Mouse (Mus musculus): ENCODE measurements around the gene Selenom. TPM values are rescaled to one million over a fixed set of nuclear protein-coding genes. Genes with fewer than 3 reads are reported as not detected.

Selenom gene
- 176 and 225 TPM in 2 replicates for polyA plus RNA-seq (2015; fragmentation: Nextera tagmentation; extraction: Ambion mirVana)

DNA sequence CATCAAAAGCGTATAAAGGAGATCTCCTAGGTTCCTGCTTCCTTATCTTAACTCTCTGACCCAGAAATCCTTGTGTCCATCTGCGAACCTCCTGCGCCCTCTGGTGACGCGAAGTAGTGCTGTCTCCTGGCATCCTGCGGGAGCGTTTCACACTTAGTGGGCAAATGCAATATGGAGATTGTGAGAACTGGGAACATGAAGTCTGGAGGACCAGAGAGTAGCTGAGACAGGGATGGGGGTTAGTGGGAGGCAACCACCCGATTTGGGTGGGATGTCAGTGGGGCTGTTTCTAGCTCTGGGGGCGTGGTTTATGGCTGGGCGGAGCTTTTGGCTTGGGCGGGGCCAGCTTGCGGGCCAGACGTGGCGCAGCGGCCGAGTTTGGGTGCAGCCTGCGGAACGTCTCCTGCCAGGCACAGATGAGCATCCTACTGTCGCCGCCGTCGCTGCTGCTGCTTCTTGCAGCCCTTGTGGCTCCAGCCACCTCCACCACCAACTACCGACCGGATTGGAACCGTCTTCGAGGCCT is at the start of gene Selenom:
Gene Selenom (plus strand): TSS at position 156 of the 526 bp plus-strand sequence.
- H3K9ac ChIP-seq (ENCODE audit: low read depth, low read length): peak within 1 kb of the TSS; percentile 70
- H3K9me3 ChIP-seq (ENCODE audit: control insufficient read depth, low read length): no peaks in the 10 kb centered on the region
- peak; percentile 88 for ATAC-seq
- WGBS: under 1% methylated on average over 23 of the region's 26 CpGs
- no peaks in the 10 kb centered on the region for H3K36me3 ChIP-seq (ENCODE audit: control insufficient read depth, insufficient read depth, low read length)
- no peaks in the 10 kb centered on the region; the same call in 1 of the 2 replicates for H3K27me3 ChIP-seq (replicated peaks; ENCODE audit: control insufficient read depth, insufficient read depth, low read length)
- H3K4me2 ChIP-seq (ENCODE audit: low read length): peak within 1 kb of the TSS; percentile 69
- peaks cover 20% of the 10 kb centered on the region for H3K4me1 ChIP-seq (ENCODE audit: control insufficient read depth, insufficient read depth, low read depth, low read length)
- peak within 1 kb of the TSS; percentile 56 for H3K4me3 ChIP-seq (ENCODE audit: low read length)
- H3K27ac ChIP-seq (ENCODE audit: low read depth, low read length): peak within 1 kb of the TSS; percentile 72; the same call in 1 of the 2 replicates

DNA sequence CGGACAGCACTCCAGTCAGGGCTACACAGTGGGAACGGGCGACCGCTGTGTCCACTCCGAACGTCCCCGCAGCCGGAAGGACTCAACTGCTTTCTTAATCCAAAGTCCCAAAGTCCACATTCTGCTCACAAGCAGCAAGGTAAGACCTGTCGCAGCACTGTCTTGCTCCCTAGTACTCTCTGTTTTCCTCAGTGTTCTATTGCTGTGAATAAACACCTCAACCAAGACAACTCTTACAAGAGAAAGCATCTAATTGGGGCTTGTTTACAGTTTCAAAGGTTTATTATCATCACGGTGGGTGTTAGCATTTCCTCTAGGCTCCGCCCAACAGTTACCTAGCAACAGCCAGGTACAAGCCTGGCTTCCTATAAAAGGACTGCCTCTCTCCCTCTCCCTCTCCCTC is 43.0 kb upstream of the Selenom start:
- Histone ChIP-seq H3K27me3 (replicated peaks; ENCODE audit: control insufficient read depth, insufficient read depth, low read length) (no peaks in the 10 kb centered on the region), H3K9ac (ENCODE audit: low read depth, low read length) (no peak overlapping the region), H3K36me3 (ENCODE audit: control insufficient read depth, insufficient read depth, low read length) (no peaks in the 10 kb centered on the region), H3K4me1 (ENCODE audit: control insufficient read depth, insufficient read depth, low read depth, low read length) (no peaks in the 10 kb centered on the region), H3K9me3 (ENCODE audit: control insufficient read depth, low read length) (no peaks in the 10 kb centered on the region), H3K27ac (ENCODE audit: low read depth, low read length) (no peak overlapping the region), H3K4me3 (ENCODE audit: low read length) (no peak overlapping the region), H3K4me2 (ENCODE audit: low read length) (no peak overlapping the region)
- 25% methylated on average over 11 of the region's 11 CpGs for WGBS
- no peak for ATAC-seq

- Histone ChIP-seq H3K9ac (ENCODE audit: low read depth, low read length) (no peak overlapping the region), H3K4me1 (ENCODE audit: control insufficient read depth, insufficient read depth, low read depth, low read length) (no peaks in the 10 kb centered on the region), H3K4me3 (ENCODE audit: low read length) (no peak overlapping the region), H3K4me2 (ENCODE audit: low read length) (no peak overlapping the region), H3K27me3 (replicated peaks; ENCODE audit: control insufficient read depth, insufficient read depth, low read length) (no peaks in the 10 kb centered on the region), H3K27ac (ENCODE audit: low read depth, low read length) (no peak overlapping the region), H3K36me3 (ENCODE audit: control insufficient read depth, insufficient read depth, low read length) (no peaks in the 10 kb centered on the region), H3K9me3 (ENCODE audit: control insufficient read depth, low read length) (no peaks in the 10 kb centered on the region)
- ATAC-seq: peak; percentile 80
- WGBS: 29% methylated on average over 1 of the region's 1 CpGs
Observed at GRCm38 (mm10) chr11:3472484-3472883, 42.0 kb upstream of the Selenom start.

GRCm38 (mm10) chr11:3474480-3475115 is 39.9 kb upstream of the Selenom start:
- no peaks in the 10 kb centered on the region for H3K4me1 ChIP-seq (ENCODE audit: control insufficient read depth, insufficient read depth, low read depth, low read length)
- no peaks in the 10 kb centered on the region for H3K9me3 ChIP-seq (ENCODE audit: control insufficient read depth, low read length)
- 85% methylated on average over 7 of the region's 7 CpGs for WGBS
- H3K27ac ChIP-seq (ENCODE audit: low read depth, low read length): no peak overlapping the region
- H3K4me3 ChIP-seq (ENCODE audit: low read length): no peak overlapping the region
- no peak overlapping the region for H3K4me2 ChIP-seq (ENCODE audit: low read length)
- ATAC-seq: no peak
- H3K27me3 ChIP-seq (replicated peaks; ENCODE audit: control insufficient read depth, insufficient read depth, low read length): no peaks in the 10 kb centered on the region
- H3K9ac ChIP-seq (ENCODE audit: low read depth, low read length): no peak overlapping the region
- H3K36me3 ChIP-seq (ENCODE audit: control insufficient read depth, insufficient read depth, low read length): no peaks in the 10 kb centered on the region

GRCm38 (mm10) chr11:3475489-3475888 is 39.0 kb upstream of the Selenom start:
- no peak overlapping the region for H3K27ac ChIP-seq (ENCODE audit: low read depth, low read length)
- H3K9ac ChIP-seq (ENCODE audit: low read depth, low read length): no peak overlapping the region
- H3K4me2 ChIP-seq (ENCODE audit: low read length): no peak overlapping the region
- H3K27me3 ChIP-seq (replicated peaks; ENCODE audit: control insufficient read depth, insufficient read depth, low read length): no peaks in the 10 kb centered on the region
- ATAC-seq: no peak
- H3K36me3 ChIP-seq (ENCODE audit: control insufficient read depth, insufficient read depth, low read length): no peaks in the 10 kb centered on the region
- no peaks in the 10 kb centered on the region for H3K9me3 ChIP-seq (ENCODE audit: control insufficient read depth, low read length)
- no peaks in the 10 kb centered on the region for H3K4me1 ChIP-seq (ENCODE audit: control insufficient read depth, insufficient read depth, low read depth, low read length)
- no peak overlapping the region for H3K4me3 ChIP-seq (ENCODE audit: low read length)

- Histone ChIP-seq H3K27ac (ENCODE audit: low read depth, low read length) (peak overlapping the region; percentile 72), H3K27me3 (replicated peaks; ENCODE audit: control insufficient read depth, insufficient read depth, low read length) (no peaks in the 10 kb centered on the region), H3K4me2 (ENCODE audit: low read length) (no peak overlapping the region), H3K4me1 (ENCODE audit: control insufficient read depth, insufficient read depth, low read depth, low read length) (no peaks in the 10 kb centered on the region; the same call in 1 of the 2 replicates), H3K9ac (ENCODE audit: low read depth, low read length) (no peak overlapping the region), H3K36me3 (ENCODE audit: control insufficient read depth, insufficient read depth, low read length) (no peaks in the 10 kb centered on the region), H3K9me3 (ENCODE audit: control insufficient read depth, low read length) (no peaks in the 10 kb centered on the region), H3K4me3 (ENCODE audit: low read length) (no peak overlapping the region)
- ATAC-seq: peak; percentile 95
- whole genome bisulfite sequencing: 39% methylated on average over 11 of the region's 11 CpGs
Observed at GRCm38 (mm10) chr11:3483980-3484642, 30.4 kb upstream of the Selenom start.

DNA sequence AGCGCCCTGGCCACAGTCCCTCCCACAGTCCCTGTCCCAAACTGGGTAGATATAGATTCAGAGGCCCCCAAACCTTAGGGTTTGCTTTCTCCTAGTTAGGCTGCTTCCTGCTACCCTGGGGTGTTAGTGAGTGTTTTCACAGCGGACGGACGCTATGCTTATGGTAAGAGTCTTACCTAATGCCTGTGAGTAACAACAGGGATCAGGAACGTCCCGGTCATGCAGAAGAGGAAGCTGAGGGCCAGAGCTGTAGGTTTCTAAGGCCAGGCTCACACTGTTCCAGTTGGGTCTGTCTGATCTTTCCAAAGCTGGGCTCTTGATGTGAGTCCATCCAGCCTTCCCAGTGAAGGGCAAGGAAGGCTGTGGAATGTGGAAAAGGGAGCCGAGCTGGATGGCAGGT is 28.1 kb upstream of the Selenom start:
- Histone ChIP-seq H3K9me3 (ENCODE audit: control insufficient read depth, low read length) (no peaks in the 10 kb centered on the region), H3K4me1 (ENCODE audit: control insufficient read depth, insufficient read depth, low read depth, low read length) (no peaks in the 10 kb centered on the region; the same call in 1 of the 2 replicates), H3K27ac (ENCODE audit: low read depth, low read length) (no peak overlapping the region), H3K27me3 (replicated peaks; ENCODE audit: control insufficient read depth, insufficient read depth, low read length) (no peaks in the 10 kb centered on the region), H3K4me2 (ENCODE audit: low read length) (no peak overlapping the region), H3K9ac (ENCODE audit: low read depth, low read length) (no peak overlapping the region), H3K4me3 (ENCODE audit: low read length) (no peak overlapping the region), H3K36me3 (ENCODE audit: control insufficient read depth, insufficient read depth, low read length) (no peaks in the 10 kb centered on the region)
- 70% methylated on average over 7 of the region's 7 CpGs for WGBS
- no peak for ATAC-seq

GRCm38 (mm10) chr11:3487952-3488570 is 26.4 kb upstream of the Selenom start, which contains the start of gene Pla2g3:
Gene Pla2g3, plus strand, starts transcription at chr11:3488284.
- 0 out of 2 replicates have a peak, but pooled peaks have one; percentile 22 for ATAC-seq
- WGBS: 33% methylated on average over 11 of the region's 11 CpGs

GRCm38 (mm10) chr11:3489036-3489435 is 25.4 kb upstream of the Selenom start:
- ATAC-seq: no peak

More at GRCm38 (mm10) chr11:3487952-3488570, 26.4 kb upstream of the Selenom start, which contains the start of gene Pla2g3:
- H3K9ac ChIP-seq (ENCODE audit: low read depth, low read length): peak within 1 kb of the TSS; percentile 23; the same call in 1 of the 2 replicates
- H3K9me3 ChIP-seq (ENCODE audit: control insufficient read depth, low read length): no peaks in the 10 kb centered on the region
- H3K27me3 ChIP-seq (replicated peaks; ENCODE audit: control insufficient read depth, insufficient read depth, low read length): no peaks in the 10 kb centered on the region
- H3K4me3 ChIP-seq (ENCODE audit: low read length): no peak within 1 kb of the TSS
- H3K4me1 ChIP-seq (ENCODE audit: control insufficient read depth, insufficient read depth, low read depth, low read length): no peaks in the 10 kb centered on the region; the same call in 1 of the 2 replicates
- no peak within 1 kb of the TSS for H3K4me2 ChIP-seq (ENCODE audit: low read length)
- no peak within 1 kb of the TSS for H3K27ac ChIP-seq (ENCODE audit: low read depth, low read length)
- no peaks in the 10 kb centered on the region for H3K36me3 ChIP-seq (ENCODE audit: control insufficient read depth, insufficient read depth, low read length)

More at GRCm38 (mm10) chr11:3489036-3489435, 25.4 kb upstream of the Selenom start:
- Histone ChIP-seq H3K4me2 (ENCODE audit: low read length) (no peak overlapping the region), H3K4me1 (ENCODE audit: control insufficient read depth, insufficient read depth, low read depth, low read length) (no peaks in the 10 kb centered on the region; the same call in 1 of the 2 replicates), H3K9ac (ENCODE audit: low read depth, low read length) (no peak overlapping the region), H3K27me3 (replicated peaks; ENCODE audit: control insufficient read depth, insufficient read depth, low read length) (no peaks in the 10 kb centered on the region), H3K27ac (ENCODE audit: low read depth, low read length) (no peak overlapping the region), H3K36me3 (ENCODE audit: control insufficient read depth, insufficient read depth, low read length) (no peaks in the 10 kb centered on the region), H3K9me3 (ENCODE audit: control insufficient read depth, low read length) (no peaks in the 10 kb centered on the region), H3K4me3 (ENCODE audit: low read length) (no peak overlapping the region)
- WGBS: 92% methylated on average over 5 of the region's 5 CpGs

All from hindbrain, embryonic 16.5 days (tissue).